Mouse (Mus musculus): Measurements from ENCODE around the gene Flt3l. TPM values are rescaled to one million over a fixed set of nuclear protein-coding genes. Genes with fewer than 3 reads are reported as not detected.
"Not testable (repeated sequence)": the region's sequence is repeated elsewhere in the genome, so short reads cannot be mapped to it uniquely, and the experiment has no call there.

Gene Flt3l
- polyA plus RNA-seq, 1 experiment from 2014 or later: 2.5 TPM

DNA sequence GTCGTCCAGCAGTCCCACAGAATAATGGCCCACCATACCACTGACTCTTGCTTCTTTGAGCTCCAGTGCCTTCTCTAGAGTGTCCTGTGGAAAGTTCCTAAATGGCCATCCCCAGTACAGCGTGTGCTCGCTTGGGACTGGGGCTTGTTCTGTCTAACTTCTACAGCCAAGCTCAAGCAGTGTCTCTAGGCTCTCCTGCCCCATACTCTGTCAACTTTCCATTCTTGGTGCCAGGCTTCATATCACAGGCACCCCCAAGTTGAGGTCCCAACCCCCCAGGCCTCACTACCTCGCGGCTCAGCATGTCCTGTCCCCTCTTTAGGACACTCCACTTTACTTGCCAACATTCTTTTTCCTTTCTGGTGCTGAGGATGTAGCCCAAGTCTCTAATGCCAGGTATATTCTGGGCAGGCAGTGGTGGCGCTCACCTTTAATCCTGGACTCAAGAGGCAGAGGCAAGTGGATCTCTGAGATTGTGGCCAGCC, 24.1 kb upstream of the Flt3l start:
- H3K9me3 ChIP-seq (ENCODE audit: control insufficient read depth, low read length): no peaks in the 10 kb centered on the region
- peaks cover 8% of the 10 kb centered on the region for H3K4me1 ChIP-seq (ENCODE audit: control insufficient read depth, insufficient read depth, low read length)
- no peak overlapping the region for H3K9ac ChIP-seq (ENCODE audit: low read depth, low read length)
- whole genome bisulfite sequencing: 96% methylated on average over 6 of the region's 6 CpGs
- H3K27me3 ChIP-seq (replicated peaks; ENCODE audit: control insufficient read depth, insufficient read depth, low read length): peaks cover 27% of the 10 kb centered on the region
- no peak for ATAC-seq
- no peak overlapping the region for H3K27ac ChIP-seq (ENCODE audit: low read length)
- H3K4me3 ChIP-seq (ENCODE audit: low read length): no peak overlapping the region
- no peak overlapping the region for H3K4me2 ChIP-seq (ENCODE audit: low read depth, low read length)
- 0 out of 2 replicates have a peak, but pooled peaks cover 3% of the 10 kb centered on the region for H3K36me3 ChIP-seq (ENCODE audit: control insufficient read depth, insufficient read depth, low read length)

DNA sequence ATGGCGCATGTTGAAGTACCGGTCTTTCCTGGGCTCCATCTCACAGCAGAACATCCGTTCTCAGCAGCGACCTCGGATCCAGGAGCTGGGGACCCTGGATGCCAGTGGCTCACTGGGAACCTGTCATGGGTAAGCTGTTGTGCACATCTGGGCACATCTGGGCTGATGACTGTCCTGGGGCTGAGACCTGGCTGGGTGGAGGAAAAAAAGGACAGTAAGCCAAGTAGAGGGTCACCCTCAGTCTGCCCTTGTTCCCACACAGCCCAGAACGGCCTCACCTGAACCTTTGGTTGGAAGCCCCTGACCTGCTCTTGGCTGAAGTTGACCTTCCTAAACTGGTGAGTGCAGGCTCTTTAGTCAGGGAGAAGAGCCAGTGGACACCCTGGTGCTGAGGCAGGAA, 22.8 kb upstream of the Flt3l start:
- Histone ChIP-seq H3K36me3 (ENCODE audit: control insufficient read depth, insufficient read depth, low read length) (0 out of 2 replicates have a peak, but pooled peaks cover 3% of the 10 kb centered on the region), H3K9me3 (ENCODE audit: control insufficient read depth, low read length) (no peaks in the 10 kb centered on the region), H3K4me2 (ENCODE audit: low read depth, low read length) (no peak overlapping the region), H3K4me3 (ENCODE audit: low read length) (no peak overlapping the region), H3K27ac (ENCODE audit: low read length) (no peak overlapping the region), H3K9ac (ENCODE audit: low read depth, low read length) (no peak overlapping the region), H3K27me3 (replicated peaks; ENCODE audit: control insufficient read depth, insufficient read depth, low read length) (peaks cover 14% of the 10 kb centered on the region), H3K4me1 (ENCODE audit: control insufficient read depth, insufficient read depth, low read length) (peaks cover 14% of the 10 kb centered on the region)
- 93% methylated on average over 6 of the region's 6 CpGs for WGBS
- no peak for ATAC-seq

DNA sequence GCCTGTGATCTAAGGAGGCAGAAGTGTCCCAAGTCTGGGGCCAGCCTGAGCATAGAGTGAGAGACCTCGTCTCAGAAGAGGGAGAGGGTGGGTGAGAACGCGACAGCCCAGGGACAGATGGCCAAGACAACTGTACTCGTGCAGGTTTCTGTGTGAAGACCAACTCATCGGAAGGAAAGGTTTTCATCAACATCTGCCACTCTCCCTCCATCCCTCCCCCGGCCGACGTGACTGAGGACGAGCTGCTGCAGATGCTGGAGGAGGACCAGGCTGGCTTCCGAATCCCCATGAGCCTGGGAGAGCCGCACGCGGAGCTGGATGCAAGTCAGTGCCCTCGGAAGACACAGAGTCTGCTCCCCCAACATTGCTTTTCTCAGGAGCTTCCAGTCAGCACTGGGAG, 21.2 kb upstream of the Flt3l start:
- Histone ChIP-seq H3K27me3 (replicated peaks; ENCODE audit: control insufficient read depth, insufficient read depth, low read length) (no peaks in the 10 kb centered on the region), H3K36me3 (ENCODE audit: control insufficient read depth, insufficient read depth, low read length) (0 out of 2 replicates have a peak, but pooled peaks cover 3% of the 10 kb centered on the region), H3K4me1 (ENCODE audit: control insufficient read depth, insufficient read depth, low read length) (peaks cover 16% of the 10 kb centered on the region; the same call in 1 of the 2 replicates), H3K4me2 (ENCODE audit: low read depth, low read length) (no peak overlapping the region), H3K9me3 (ENCODE audit: control insufficient read depth, low read length) (no peaks in the 10 kb centered on the region), H3K9ac (ENCODE audit: low read depth, low read length) (no peak overlapping the region), H3K27ac (ENCODE audit: low read length) (no peak overlapping the region), H3K4me3 (ENCODE audit: low read length) (no peak overlapping the region)
- ATAC-seq: no peak
- 86% methylated on average over 14 of the region's 14 CpGs for WGBS

DNA sequence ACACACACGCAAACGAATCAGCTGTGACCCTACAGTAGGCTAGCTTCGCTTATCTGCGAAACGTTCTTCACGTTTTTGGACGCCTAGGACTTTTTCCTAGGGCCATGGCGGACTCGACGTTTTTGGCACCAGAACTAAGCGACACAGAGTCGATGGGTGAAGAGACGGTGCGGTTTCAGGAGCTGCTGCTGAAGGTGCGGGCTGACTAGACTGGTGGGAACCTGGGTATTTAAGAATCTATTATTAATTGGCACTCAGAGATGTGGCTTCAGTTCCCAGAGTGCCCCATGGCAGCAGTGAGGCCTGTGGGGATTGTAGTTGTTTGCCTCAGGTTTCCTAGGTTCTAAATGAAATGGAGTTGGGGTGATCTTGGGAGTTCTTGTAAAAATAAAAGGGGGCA, 20.0 kb upstream of the Flt3l start:
- H3K9ac ChIP-seq (ENCODE audit: low read depth, low read length): no peak overlapping the region
- no peaks in the 10 kb centered on the region for H3K9me3 ChIP-seq (ENCODE audit: control insufficient read depth, low read length)
- 0 out of 2 replicates have a peak, but pooled peaks cover 3% of the 10 kb centered on the region for H3K36me3 ChIP-seq (ENCODE audit: control insufficient read depth, insufficient read depth, low read length)
- 94% methylated on average over 15 of the region's 15 CpGs for WGBS
- H3K27me3 ChIP-seq (replicated peaks; ENCODE audit: control insufficient read depth, insufficient read depth, low read length): no peaks in the 10 kb centered on the region
- H3K4me1 ChIP-seq (ENCODE audit: control insufficient read depth, insufficient read depth, low read length): peaks cover 13% of the 10 kb centered on the region; the same call in 1 of the 2 replicates
- no peak overlapping the region for H3K27ac ChIP-seq (ENCODE audit: low read length)
- no peak overlapping the region for H3K4me3 ChIP-seq (ENCODE audit: low read length)
- H3K4me2 ChIP-seq (ENCODE audit: low read depth, low read length): no peak overlapping the region
- no peak for ATAC-seq

DNA sequence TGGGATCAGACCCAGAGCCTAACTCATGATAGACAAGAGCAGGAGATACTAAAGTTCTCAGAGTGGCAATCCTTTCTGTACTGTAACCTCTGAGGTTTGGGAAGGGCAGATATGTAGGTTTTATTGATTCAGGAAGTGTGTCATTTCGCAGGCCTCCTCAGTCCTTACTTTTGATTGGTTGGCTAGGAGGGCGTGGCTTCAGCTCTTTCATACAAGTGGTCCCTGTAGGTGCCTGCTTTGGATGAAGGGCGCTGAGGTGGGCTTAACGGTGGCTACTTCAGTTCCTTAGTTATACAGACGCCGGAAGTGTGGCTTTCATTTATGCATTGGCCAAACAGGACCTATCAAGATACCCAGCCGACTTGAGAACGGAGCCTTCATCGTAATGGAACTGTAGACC, 19.4 kb upstream of the Flt3l start:
- Histone ChIP-seq H3K27me3 (replicated peaks; ENCODE audit: control insufficient read depth, insufficient read depth, low read length) (no peaks in the 10 kb centered on the region), H3K9ac (ENCODE audit: low read depth, low read length) (no peak overlapping the region), H3K36me3 (ENCODE audit: control insufficient read depth, insufficient read depth, low read length) (0 out of 2 replicates have a peak, but pooled peaks cover 3% of the 10 kb centered on the region), H3K4me1 (ENCODE audit: control insufficient read depth, insufficient read depth, low read length) (peaks cover 15% of the 10 kb centered on the region; the same call in 1 of the 2 replicates), H3K27ac (ENCODE audit: low read length) (no peak overlapping the region), H3K4me3 (ENCODE audit: low read length) (no peak overlapping the region), H3K9me3 (ENCODE audit: control insufficient read depth, low read length) (no peaks in the 10 kb centered on the region), H3K4me2 (ENCODE audit: low read depth, low read length) (no peak overlapping the region)
- no peak for ATAC-seq
- 83% methylated on average over 9 of the region's 9 CpGs for WGBS

DNA sequence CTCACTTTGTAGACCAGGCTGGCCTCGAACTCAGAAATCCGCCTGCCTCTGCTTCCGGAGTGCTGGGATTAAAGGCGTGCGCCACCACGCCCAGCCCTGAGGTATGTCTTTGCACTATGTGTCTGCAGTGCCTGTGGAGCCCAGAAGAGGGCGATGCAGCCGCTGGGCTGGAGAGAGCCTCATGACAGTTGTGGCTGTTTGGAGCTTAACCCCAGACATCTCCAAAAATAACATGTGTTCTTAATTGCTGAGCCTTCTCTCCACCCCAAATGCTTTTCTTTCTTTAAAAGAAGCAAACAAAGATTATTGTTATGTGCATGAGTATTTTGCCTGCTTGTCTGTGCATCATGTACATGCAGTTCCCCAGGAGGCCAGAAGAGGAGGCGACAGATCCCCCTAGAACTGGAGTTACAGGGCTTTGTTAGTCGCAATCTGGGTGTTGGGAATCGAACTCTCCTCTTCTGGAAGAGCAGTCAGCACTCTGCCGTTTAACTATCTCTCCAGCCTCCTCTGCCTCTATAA, 18.8 kb upstream of the Flt3l start:
- H3K4me3 ChIP-seq (ENCODE audit: low read length): peak overlapping the region; percentile 73
- no peaks in the 10 kb centered on the region for H3K9me3 ChIP-seq (ENCODE audit: control insufficient read depth, low read length)
- no peaks in the 10 kb centered on the region for H3K36me3 ChIP-seq (ENCODE audit: control insufficient read depth, insufficient read depth, low read length)
- no peaks in the 10 kb centered on the region for H3K27me3 ChIP-seq (replicated peaks; ENCODE audit: control insufficient read depth, insufficient read depth, low read length)
- H3K9ac ChIP-seq (ENCODE audit: low read depth, low read length): peak overlapping the region; percentile 88
- peak; percentile 13 for ATAC-seq
- H3K4me1 ChIP-seq (ENCODE audit: control insufficient read depth, insufficient read depth, low read length): peaks cover 20% of the 10 kb centered on the region; the same call in 1 of the 2 replicates
- peak overlapping the region; percentile 43; the same call in 1 of the 2 replicates for H3K27ac ChIP-seq (ENCODE audit: low read length)
- H3K4me2 ChIP-seq (ENCODE audit: low read depth, low read length): peak overlapping the region; percentile 61
- 80% methylated on average over 12 of the region's 12 CpGs for WGBS

DNA sequence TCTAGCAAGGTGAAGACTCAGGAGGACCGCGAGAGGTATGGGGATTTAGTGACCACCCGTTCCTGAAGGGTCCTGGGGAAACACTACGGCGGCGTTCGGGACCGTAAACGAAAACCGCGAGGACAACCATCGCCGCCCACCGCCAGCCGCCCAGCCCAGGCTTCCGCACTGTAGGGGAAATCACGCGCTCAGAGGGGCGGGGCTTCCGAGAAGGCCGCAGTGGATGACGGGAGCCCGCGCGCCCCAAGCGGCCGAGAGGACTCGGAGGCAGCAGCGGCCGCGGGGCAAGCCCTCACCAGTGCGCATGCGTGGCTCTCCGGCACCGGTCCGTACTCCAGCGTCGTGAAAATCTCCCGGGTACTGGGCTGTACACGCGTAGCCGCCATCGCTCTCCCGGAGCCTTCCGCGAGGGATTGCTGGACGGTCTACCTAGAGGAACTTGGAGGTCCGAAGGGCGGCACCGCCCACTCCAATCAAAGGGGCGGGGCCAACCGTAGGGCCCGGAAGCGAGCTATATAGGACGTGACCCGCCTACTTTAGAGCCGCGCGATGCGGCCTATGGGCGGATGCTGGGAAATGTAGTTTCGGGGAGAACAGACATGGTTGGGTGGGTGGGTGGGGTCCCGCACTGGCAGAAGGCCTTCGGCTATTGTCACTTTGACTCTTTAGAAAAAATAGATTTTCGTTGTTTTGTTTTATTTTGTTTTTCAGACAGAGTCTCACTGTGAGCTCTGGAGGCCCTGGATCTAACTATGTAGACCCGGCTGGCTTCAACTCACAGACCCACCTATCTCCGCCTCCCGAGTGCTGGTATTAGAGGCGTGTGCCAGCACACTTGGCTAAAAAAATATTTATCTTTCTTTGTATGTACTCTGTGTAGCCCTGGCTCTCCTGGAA, 18.1 kb upstream of the Flt3l start, which contains the start of the genes Pih1d1 and Aldh16a1:
TSS of gene Pih1d1 (plus strand) at position 208 of the 897 bp plus-strand sequence.
TSS of gene Aldh16a1 (minus strand) at position 489 of the 897 bp plus-strand sequence.
- H3K27me3 ChIP-seq (replicated peaks; ENCODE audit: control insufficient read depth, insufficient read depth, low read length): no peaks in the 10 kb centered on the region
- peak; percentile 96 for ATAC-seq
- 3% methylated on average over 69 of the region's 69 CpGs for WGBS
- no peaks in the 10 kb centered on the region for H3K9me3 ChIP-seq (ENCODE audit: control insufficient read depth, low read length)
- no peaks in the 10 kb centered on the region for H3K36me3 ChIP-seq (ENCODE audit: control insufficient read depth, insufficient read depth, low read length)
- H3K27ac ChIP-seq (ENCODE audit: low read length): peak within 1 kb of the TSS; percentile 97
- H3K9ac ChIP-seq (ENCODE audit: low read depth, low read length): peak within 1 kb of the TSS; percentile 88
- H3K4me2 ChIP-seq (ENCODE audit: low read depth, low read length): peak within 1 kb of the TSS; percentile 74
- peak within 1 kb of the TSS; percentile 73 for H3K4me3 ChIP-seq (ENCODE audit: low read length)
- peaks cover 23% of the 10 kb centered on the region; the same call in 1 of the 2 replicates for H3K4me1 ChIP-seq (ENCODE audit: control insufficient read depth, insufficient read depth, low read length)

DNA sequence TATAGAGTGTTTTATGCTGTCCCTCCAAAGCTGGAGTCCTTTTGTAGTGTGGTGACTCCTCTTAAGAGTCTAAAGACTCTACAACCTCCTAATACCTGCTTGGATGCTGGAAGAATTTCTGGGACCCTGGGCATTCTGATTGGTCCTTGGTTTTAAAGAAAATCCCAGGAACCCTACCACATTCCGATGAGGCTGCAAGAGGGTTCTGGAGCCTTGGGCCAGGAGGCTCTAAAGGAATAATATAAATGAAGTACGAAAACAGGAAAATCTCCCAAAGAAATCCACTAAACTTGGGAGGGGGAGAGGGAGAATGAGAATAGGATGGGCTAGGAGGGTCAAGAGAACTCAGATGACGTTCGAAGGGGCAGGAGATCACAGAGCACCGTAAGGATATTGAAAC, 17.4 kb upstream of the Flt3l start:
- peaks cover 27% of the 10 kb centered on the region; the same call in 1 of the 2 replicates for H3K4me1 ChIP-seq (ENCODE audit: control insufficient read depth, insufficient read depth, low read length)

DNA sequence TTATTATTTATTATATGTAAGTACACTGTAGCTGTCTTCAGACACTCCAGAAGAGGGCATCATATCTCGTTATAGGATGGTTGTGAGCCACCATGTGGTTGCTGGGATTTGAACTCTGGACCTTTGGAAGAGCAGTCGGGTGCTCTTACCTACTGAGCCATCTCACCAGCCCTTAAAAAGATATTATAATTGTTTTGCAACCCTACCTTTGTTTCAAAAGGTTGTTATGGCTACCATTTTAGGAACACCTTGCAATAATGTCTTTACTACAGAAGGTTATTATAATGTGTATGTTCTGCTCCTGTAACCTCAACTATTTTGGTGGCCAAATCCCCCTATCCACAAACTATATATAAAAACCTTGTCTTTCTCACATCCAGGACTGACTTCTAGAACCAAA, 16.8 kb upstream of the Flt3l start:
- H3K4me3 ChIP-seq (ENCODE audit: low read length): peak overlapping the region; percentile 73
- H3K9ac ChIP-seq (ENCODE audit: low read depth, low read length); H3K36me3 ChIP-seq (ENCODE audit: control insufficient read depth, insufficient read depth, low read length); H3K9me3 ChIP-seq (ENCODE audit: control insufficient read depth, low read length); H3K27ac ChIP-seq (ENCODE audit: low read length); H3K27me3 ChIP-seq (replicated peaks; ENCODE audit: control insufficient read depth, insufficient read depth, low read length); ATAC-seq: not testable (repeated sequence)
- peaks cover 32% of the 10 kb centered on the region; the same call in 1 of the 2 replicates for H3K4me1 ChIP-seq (ENCODE audit: control insufficient read depth, insufficient read depth, low read length)
- H3K4me2 ChIP-seq (ENCODE audit: low read depth, low read length): peak overlapping the region; percentile 74
- WGBS: 87% methylated on average over 2 of the region's 2 CpGs

More for the DNA sequence above, 17.4 kb upstream of the Flt3l start:
- H3K9me3 ChIP-seq (ENCODE audit: control insufficient read depth, low read length): no peaks in the 10 kb centered on the region
- no peaks in the 10 kb centered on the region for H3K27me3 ChIP-seq (replicated peaks; ENCODE audit: control insufficient read depth, insufficient read depth, low read length)
- H3K4me3 ChIP-seq (ENCODE audit: low read length): peak overlapping the region; percentile 73
- peak overlapping the region; percentile 88 for H3K9ac ChIP-seq (ENCODE audit: low read depth, low read length)
- 3% methylated on average over 5 of the region's 5 CpGs for WGBS
- no peaks in the 10 kb centered on the region for H3K36me3 ChIP-seq (ENCODE audit: control insufficient read depth, insufficient read depth, low read length)
- H3K4me2 ChIP-seq (ENCODE audit: low read depth, low read length): peak overlapping the region; percentile 74
- H3K27ac ChIP-seq (ENCODE audit: low read length): peak overlapping the region; percentile 97
- no peak for ATAC-seq
